9 mouse cellular contexts compared by ENCODE assay signal in genomic region chr5:31047074-31047473, GRCm38 (mm10). TPM values are rescaled to one million over a fixed set of nuclear protein-coding genes. Genes with fewer than 3 reads are reported as not detected.
DNase-seq lines count a peak whose midpoint lies in the region; ATAC-seq and TF ChIP-seq lines count a peak whose summit lies in the region.
"Had no signal": no experiment of that assay in that cellular context is flagged by ENCODE, and none has a peak within 500 bp of the region (broad histone marks: within the 10 kb centered on the region; RNA-seq: fewer than 3 reads in every experiment).

No protein-coding gene starts in this region.

- no peak for TF ChIP-seq EP300 in ES-Bruce4 (IDR thresholded peaks at IDR 0.05; ENCODE audit: insufficient read depth, low read depth, low read length)

- TF ChIP-seq CTCF in ES-Bruce4 (IDR thresholded peaks at IDR 0.05; ENCODE audit: low read depth, low read length), result no peak

- H3K79me2 ChIP-seq in macrophage (ENCODE audit: inconsistent target), result peaks cover 5% of the 10 kb centered on the region; the same call in 1 of the 2 replicates

- DNase-seq in heart, adult 9 months (ENCODE audit: low spot score in 2 of 2), result no peak
- no peak for DNase-seq in hindbrain, embryonic 11.5 days (ENCODE audit: low spot score)
- DNase-seq in gastrocnemius, adult 8-10 months (ENCODE audit: low spot score in 2 of 2), result no peak
- DNase-seq in urinary bladder, postnatal 4 days (ENCODE audit: low spot score in 2 of 2), result no peak
- no peak for DNase-seq in cerebellum, adult 9-11 months

- 0 out of 2 replicates have a peak overlapping the region, but pooled peaks have one; percentile 85 for H3K9ac ChIP-seq in heart, embryonic 12.5 days
- H3K9ac ChIP-seq in ES-Bruce4 (ENCODE audit: low read depth, poor library complexity, severe bottlenecking), result peak overlapping the region; percentile 19; the same call in 1 of the 2 replicates
- no peak overlapping the region; the same call in 1 of the 2 replicates for H3K9ac ChIP-seq in hindbrain, embryonic 11.5 days (ENCODE audit: low read depth, low read length)

- H3K4me2 ChIP-seq in heart, embryonic 12.5 days, result peak overlapping the region; percentile 80
- peak overlapping the region; percentile 81; the same call in 1 of the 2 replicates for H3K4me2 ChIP-seq in hindbrain, embryonic 11.5 days (replicated peaks; ENCODE audit: low read depth, low read length)

- ATAC-seq in heart, embryonic 12.5 days (ENCODE audit: insufficient number of reproducible peaks, low FRiP score), result no peak
- ATAC-seq in hindbrain, embryonic 11.5 days (ENCODE audit: low FRiP score), result no peak

- peak overlapping the region; percentile 62 for H3K4me3 ChIP-seq in heart, embryonic 12.5 days
- no peak overlapping the region for H3K4me3 ChIP-seq in ES-Bruce4 (ENCODE audit: low read depth, low read length)
- no peak overlapping the region for H3K4me3 ChIP-seq in hindbrain, embryonic 11.5 days (ENCODE audit: low read depth, low read length)
- H3K4me3 ChIP-seq in macrophage (ENCODE audit: inconsistent target), result peak overlapping the region; percentile 62

- WGBS in heart, embryonic 12.5 days, result 74% methylated on average over 5 of the region's 5 CpGs
- 85% methylated on average over 5 of the region's 5 CpGs for WGBS in hindbrain, embryonic 11.5 days
- WGBS in macrophage (ENCODE audit: missing documents), result 13% methylated on average over 5 of the region's 5 CpGs

- H3K27ac ChIP-seq in heart, embryonic 12.5 days (ENCODE audit: poor library complexity, severe bottlenecking), result no peak overlapping the region
- H3K27ac ChIP-seq in ES-Bruce4 (ENCODE audit: insufficient read depth, low read length) (no peak overlapping the region), macrophage (no peak overlapping the region)
- no peak overlapping the region for H3K27ac ChIP-seq in hindbrain, embryonic 11.5 days (ENCODE audit: low read depth, low read length)

- peaks cover 5% of the 10 kb centered on the region for H3K4me1 ChIP-seq in heart, embryonic 12.5 days (replicated peaks)
- H3K4me1 ChIP-seq in ES-Bruce4 (ENCODE audit: control insufficient read depth, insufficient read depth, low read length), result no peaks in the 10 kb centered on the region
- no peaks in the 10 kb centered on the region for H3K4me1 ChIP-seq in hindbrain, embryonic 11.5 days (replicated peaks; ENCODE audit: control insufficient read depth, insufficient read depth, low read length)

- TF ChIP-seq POLR2A in ES-Bruce4 (IDR thresholded peaks at IDR 0.05; ENCODE audit: insufficient read depth, low read length), result no peak

- H3K9me3 ChIP-seq in heart, embryonic 12.5 days (replicated peaks), result no peaks in the 10 kb centered on the region
- no peaks in the 10 kb centered on the region for H3K9me3 ChIP-seq in ES-Bruce4 (replicated peaks; ENCODE audit: control insufficient read depth, insufficient read depth, low read length, poor library complexity, severe bottlenecking)
- no peaks in the 10 kb centered on the region for H3K9me3 ChIP-seq in hindbrain, embryonic 11.5 days (ENCODE audit: control insufficient read depth, low read length)

- H3K36me3 ChIP-seq in heart, embryonic 12.5 days, result peaks cover 24% of the 10 kb centered on the region
- no peaks in the 10 kb centered on the region for H3K36me3 ChIP-seq in ES-Bruce4 (ENCODE audit: control insufficient read depth, insufficient read depth, low read length, poor library complexity, severe bottlenecking)
- 0 out of 2 replicates have a peak, but pooled peaks cover 2% of the 10 kb centered on the region for H3K36me3 ChIP-seq in hindbrain, embryonic 11.5 days (ENCODE audit: control insufficient read depth, insufficient read depth, low read length)
- peaks cover under 1% of the 10 kb centered on the region; the same call in 1 of the 2 replicates for H3K36me3 ChIP-seq in macrophage (ENCODE audit: inconsistent target)

- H3K27me3 ChIP-seq in heart, embryonic 12.5 days (replicated peaks), result no peaks in the 10 kb centered on the region
- H3K27me3 ChIP-seq in ES-Bruce4 (ENCODE audit: control insufficient read depth, insufficient read depth, low read length, poor library complexity, severe bottlenecking), result no peaks in the 10 kb centered on the region
- no peaks in the 10 kb centered on the region for H3K27me3 ChIP-seq in hindbrain, embryonic 11.5 days (ENCODE audit: control insufficient read depth, insufficient read depth, low read length)

RNA-seq across cellular contexts. Expression of gene Atraid, which starts 1.0 kb away (rescaled TPM):
- polyA plus RNA-seq in heart, embryonic 12.5 days (2016; fragmentation: Nextera tagmentation; extraction: Ambion mirVana), result 102 and 107 TPM in 2 replicates
- polyA plus RNA-seq in ES-Bruce4 (2011; ENCODE audit: insufficient read depth, insufficient read length, low read depth, missing spikeins) (28.6 and 31.8 TPM in 2 replicates), macrophage (2018) (73.4 to 150 TPM (median 103 TPM) in 3 replicates)
- 111 and 117 TPM in 2 replicates for polyA plus RNA-seq in hindbrain, embryonic 11.5 days (2014; fragmentation: Nextera tagmentation; extraction: Ambion mirVana)
- 10 to 100 TPM in 25 of 26 experiments, 1 to 10 TPM in 1; 9.3 to 62.2 (median 25.8) TPM for total RNA-seq in macrophage (2018; cell fraction: chromatin; rRNA removed)
- total RNA-seq in macrophage (2018; cell fraction: cytosol; rRNA removed), result 100 to 1,000 TPM in 9 of 26 experiments, 10 to 100 TPM in 17; 64.4 to 150 (median 82.1) TPM
- 100 to 1,000 TPM in 1 of 26 experiments, 10 to 100 TPM in 25; 23.1 to 106 (median 43.3) TPM for total RNA-seq in macrophage (2018; cell fraction: nucleus; rRNA removed)
- total RNA-seq in gastrocnemius, adult 8-10 months (2022), result 10 to 100 TPM; 41.9 to 51.2 (median 47.9) TPM

RNA-seq across cellular contexts. Expression of gene Slc5a6, which starts 1.6 kb away (rescaled TPM):
- 7.9 and 8.0 TPM in 2 replicates for polyA plus RNA-seq in heart, embryonic 12.5 days (2016; fragmentation: Nextera tagmentation; extraction: Ambion mirVana)
- polyA plus RNA-seq in ES-Bruce4 (2011; ENCODE audit: insufficient read depth, insufficient read length, low read depth, missing spikeins), result 9.8 and 12.8 TPM in 2 replicates
- polyA plus RNA-seq in hindbrain, embryonic 11.5 days (2014; fragmentation: Nextera tagmentation; extraction: Ambion mirVana), result 6.3 and 7.6 TPM in 2 replicates
- total RNA-seq in macrophage (2018; cell fraction: chromatin; rRNA removed), result 1 to 10 TPM in 21 of 26 experiments, under 1 TPM in 5; 0.45 to 7.2 (median 2.7) TPM
- 1 to 10 TPM; 2.3 to 6.5 (median 3.8) TPM for total RNA-seq in macrophage (2018; cell fraction: cytosol; rRNA removed)
- total RNA-seq in macrophage (2018; cell fraction: nucleus; rRNA removed), result 10 to 100 TPM in 2 of 26 experiments, 1 to 10 TPM in 24; 1.0 to 11.3 (median 4.0) TPM
- 3.3 to 6.2 TPM (median 5.1 TPM) in 3 replicates for polyA plus RNA-seq in macrophage (2018)
- total RNA-seq in gastrocnemius, adult 8-10 months (2022), result 1 to 10 TPM; 6.1 to 7.9 (median 6.7) TPM

RNA-seq across cellular contexts. Expression of gene Cad, which starts 7.5 kb away (rescaled TPM):
- polyA plus RNA-seq in heart, embryonic 12.5 days (2016; fragmentation: Nextera tagmentation; extraction: Ambion mirVana), result 38.4 and 39.2 TPM in 2 replicates
- polyA plus RNA-seq in ES-Bruce4 (2011; ENCODE audit: insufficient read depth, insufficient read length, low read depth, missing spikeins) (147 and 148 TPM in 2 replicates), macrophage (2018) (5.8 to 16.7 TPM (median 7.3 TPM) in 3 replicates)
- polyA plus RNA-seq in hindbrain, embryonic 11.5 days (2014; fragmentation: Nextera tagmentation; extraction: Ambion mirVana), result 19.7 and 19.8 TPM in 2 replicates
- total RNA-seq in macrophage (2018; cell fraction: chromatin; rRNA removed), result 10 to 100 TPM in 13 of 26 experiments, 1 to 10 TPM in 13; 1.9 to 31.6 (median 10.1) TPM
- total RNA-seq in macrophage (2018; cell fraction: cytosol; rRNA removed), result 10 to 100 TPM in 2 of 26 experiments, 1 to 10 TPM in 24; 1.6 to 11.9 (median 5.2) TPM
- total RNA-seq in macrophage (2018; cell fraction: nucleus; rRNA removed), result 10 to 100 TPM in 12 of 26 experiments, 1 to 10 TPM in 14; 3.6 to 27.7 (median 9.4) TPM
- total RNA-seq in gastrocnemius, adult 8-10 months (2022), result 10 to 100 TPM; 25.5 to 30.8 (median 27.9) TPM

RNA-seq across cellular contexts. Expression of gene Dnajc5g, which starts 59.0 kb away (rescaled TPM):
- not detected in 2 replicates for polyA plus RNA-seq in heart, embryonic 12.5 days (2016; fragmentation: Nextera tagmentation; extraction: Ambion mirVana)
- polyA plus RNA-seq in ES-Bruce4 (2011; ENCODE audit: insufficient read depth, insufficient read length, low read depth, missing spikeins) (not detected in 2 replicates), macrophage (2018) (not detected in 3 replicates)
- not detected in 2 replicates for polyA plus RNA-seq in hindbrain, embryonic 11.5 days (2014; fragmentation: Nextera tagmentation; extraction: Ambion mirVana)
- not detected for total RNA-seq in macrophage (2018; cell fraction: chromatin; rRNA removed)
- total RNA-seq in macrophage (2018; cell fraction: cytosol; rRNA removed), result not detected
- not detected for total RNA-seq in macrophage (2018; cell fraction: nucleus; rRNA removed)
- total RNA-seq in gastrocnemius, adult 8-10 months (2022), result not detected
- polyA plus RNA-seq: CD4-positive, CD25-positive, alpha-beta regulatory T cell, adult 4 months had no signal

Comparison
In these comparisons a context has a peak if more than half of its experiments do, and no peak if none do; other contexts are left out.
1. H3K4me3 ChIP-seq: peak in heart, embryonic 12.5 days (single experiment) and macrophage (single experiment); none in ES-Bruce4 (single experiment) and hindbrain, embryonic 11.5 days (single experiment).